8 mouse cellular contexts compared by ENCODE assay signal in the genomic region with DNA sequence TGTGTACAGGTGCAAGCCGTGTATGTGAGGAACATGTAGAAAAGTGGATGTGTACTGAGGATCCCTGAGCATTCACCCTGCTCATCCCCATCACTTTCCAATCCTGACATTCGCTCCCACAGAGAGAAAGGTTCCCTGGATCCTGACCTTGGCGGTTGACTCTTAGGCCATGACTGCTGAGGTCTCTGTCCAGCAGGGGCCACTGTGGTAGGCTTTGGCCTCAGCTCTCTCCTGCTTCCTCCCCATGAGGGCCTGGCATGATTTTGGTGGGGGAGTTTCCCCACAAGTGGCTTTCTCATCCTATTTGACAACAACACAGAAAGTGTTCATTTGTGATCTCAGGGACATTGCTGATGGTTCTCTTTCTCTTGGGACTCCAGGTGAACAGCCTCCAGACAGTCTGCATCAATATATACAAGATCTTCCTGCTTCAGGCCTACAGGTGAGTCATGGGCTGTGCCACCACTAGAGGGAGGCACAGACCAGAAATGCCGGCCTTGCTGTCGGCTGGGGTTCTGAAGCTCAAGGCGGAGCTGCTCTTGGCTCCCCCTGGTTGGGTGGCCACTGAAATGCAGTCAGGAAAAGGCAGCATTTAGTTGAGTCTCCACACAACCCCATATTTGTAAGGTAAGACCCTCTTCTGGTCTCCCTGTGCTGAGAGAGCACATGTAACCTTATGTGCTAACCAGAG. TPM values are rescaled to one million over a fixed set of nuclear protein-coding genes. Genes with fewer than 3 reads are reported as not detected.
A peak's percentile ranks its signal among the peaks of the same experiment; 100 is the strongest.
DNase-seq lines count a peak whose midpoint lies in the region; ATAC-seq and TF ChIP-seq lines count a peak whose summit lies in the region.

No protein-coding gene starts in this region.

- WGBS in forebrain, embryonic 15.5 days = 39% methylated on average over 6 of the region's 6 CpGs
- 30% methylated on average over 6 of the region's 6 CpGs for WGBS in kidney, adult 2 months
- whole genome bisulfite sequencing in liver, embryonic 11.5 days = 35% methylated on average over 6 of the region's 6 CpGs

- no peak overlapping the region for H3K27ac ChIP-seq in forebrain, embryonic 15.5 days (replicated peaks)
- H3K27ac ChIP-seq in kidney, adult 2 months (ENCODE audit: insufficient read depth, low read depth, low read length) = no peak overlapping the region
- no peak overlapping the region for H3K27ac ChIP-seq in liver, embryonic 11.5 days (ENCODE audit: low read depth, low read length)

- H3K9ac ChIP-seq in forebrain, embryonic 15.5 days (replicated peaks) = no peak overlapping the region
- no peak overlapping the region for H3K9ac ChIP-seq in liver, embryonic 11.5 days (ENCODE audit: low read depth, low read length)

- no peak overlapping the region for H3K4me2 ChIP-seq in forebrain, embryonic 15.5 days (replicated peaks)
- H3K4me2 ChIP-seq in liver, embryonic 11.5 days = no peak overlapping the region

- peak; percentile 31 for DNase-seq in left cerebral cortex, adult 11 months (ENCODE audit: low spot score)
- no peak for DNase-seq in left cerebral cortex, adult 8-10 months (ENCODE audit: low spot score in 2 of 2)
- peak; percentile 60 to 72 for DNase-seq in adrenal gland, postnatal 36 days
- DNase-seq in kidney, adult 2 months = peak; percentile 76
- DNase-seq in liver, embryonic 11.5 days (ENCODE audit: low spot score) = peak; percentile 60
- DNase-seq in thymus, postnatal 10 days (ENCODE audit: low spot score in 2 of 2) = peak; percentile 78 to 89

- no peaks in the 10 kb centered on the region for H3K4me1 ChIP-seq in forebrain, embryonic 15.5 days
- H3K4me1 ChIP-seq in kidney, adult 2 months (ENCODE audit: control insufficient read depth, insufficient read depth, low read length) = peaks cover 7% of the 10 kb centered on the region; the same call in 1 of the 2 replicates
- no peaks in the 10 kb centered on the region for H3K4me1 ChIP-seq in liver, embryonic 11.5 days (replicated peaks; ENCODE audit: control insufficient read depth, insufficient read depth, low read length)

- no peak overlapping the region for H3K4me3 ChIP-seq in forebrain, embryonic 15.5 days
- no peak overlapping the region for H3K4me3 ChIP-seq in kidney, adult 2 months (ENCODE audit: insufficient read depth, low read depth, low read length)
- H3K4me3 ChIP-seq in liver, embryonic 11.5 days (ENCODE audit: low read depth, low read length) = no peak overlapping the region

- peaks cover 5% of the 10 kb centered on the region; the same call in 1 of the 2 replicates for H3K36me3 ChIP-seq in forebrain, embryonic 15.5 days
- H3K36me3 ChIP-seq in kidney, adult 2 months (ENCODE audit: control insufficient read depth, insufficient read depth, low read length) = no peaks in the 10 kb centered on the region
- no peaks in the 10 kb centered on the region for H3K36me3 ChIP-seq in liver, embryonic 11.5 days (ENCODE audit: control insufficient read depth, insufficient read depth, low read length)

- H3K9me3 ChIP-seq in forebrain, embryonic 15.5 days = no peaks in the 10 kb centered on the region
- no peaks in the 10 kb centered on the region for H3K9me3 ChIP-seq in liver, embryonic 11.5 days (ENCODE audit: control insufficient read depth, low read length)

- TF ChIP-seq POLR2A in kidney, adult 2 months (IDR thresholded peaks at IDR 0.05; ENCODE audit: low read depth, low read length) = no peak

- no peaks in the 10 kb centered on the region for H3K27me3 ChIP-seq in forebrain, embryonic 15.5 days
- no peaks in the 10 kb centered on the region for H3K27me3 ChIP-seq in kidney, adult 2 months (replicated peaks; ENCODE audit: control insufficient read depth, insufficient read depth, low read length)
- H3K27me3 ChIP-seq in liver, embryonic 11.5 days (replicated peaks; ENCODE audit: control insufficient read depth, insufficient read depth, low read length) = no peaks in the 10 kb centered on the region

- peak; percentile 85 for TF ChIP-seq CTCF in kidney, adult 2 months (conservative IDR thresholded peaks at IDR 0.05; ENCODE audit: insufficient read depth, insufficient read length, low read depth, low read length)

- ATAC-seq in forebrain, embryonic 15.5 days (replicated peaks) = peak; percentile 51; the same call in 1 of the 2 replicates
- ATAC-seq in liver, embryonic 11.5 days (replicated peaks; ENCODE audit: low FRiP score) = no peak; the same call in 1 of the 2 replicates
- ATAC-seq in neutrophil, adult 5-6 weeks (ENCODE audit: extremely low read depth, insufficient number of reproducible peaks, low FRiP score, poor library complexity, severe bottlenecking) = peak; percentile 64; the same call in 1 of the 2 replicates

RNA-seq across cellular contexts. Expression of a gene that starts 19.8 kb away (rescaled TPM):
- total RNA-seq in left cerebral cortex, adult 8-10 months (2022) = 1 to 10 TPM; 1.8 to 4.6 (median 2.6) TPM
- total RNA-seq in adrenal gland, postnatal 36 days (2021) = 1 to 10 TPM; 4.6 to 7.1 TPM
- polyA plus RNA-seq in forebrain, embryonic 15.5 days (2015; fragmentation: Nextera tagmentation; extraction: Ambion mirVana) = 6.4 and 7.3 TPM in 2 replicates
- polyA plus RNA-seq in kidney, adult 2 months (2012; rRNA removed) = 6.4 and 7.4 TPM in 2 replicates
- 2.2 and 2.9 TPM in 2 replicates for polyA plus RNA-seq in liver, embryonic 11.5 days (2014; fragmentation: Nextera tagmentation; extraction: Ambion mirVana)
- 0.86 and 2.3 TPM in 2 replicates for total RNA-seq in neutrophil, adult 5-6 weeks (2017)

RNA-seq across cellular contexts. Expression of a gene that starts 31.3 kb away (rescaled TPM):
- total RNA-seq in left cerebral cortex, adult 8-10 months (2022) = not detected
- total RNA-seq in adrenal gland, postnatal 36 days (2021) = not detected
- not detected in 2 replicates for polyA plus RNA-seq in forebrain, embryonic 15.5 days (2015; fragmentation: Nextera tagmentation; extraction: Ambion mirVana)
- polyA plus RNA-seq in kidney, adult 2 months (2012; rRNA removed) = 438 and 863 TPM in 2 replicates
- polyA plus RNA-seq in liver, embryonic 11.5 days (2014; fragmentation: Nextera tagmentation; extraction: Ambion mirVana) = not detected in 2 replicates
- not detected in 2 replicates for total RNA-seq in neutrophil, adult 5-6 weeks (2017)

RNA-seq across cellular contexts. Expression of a gene that starts 42.7 kb away (rescaled TPM):
- 100 to 1,000 TPM; 112 to 134 (median 122) TPM for total RNA-seq in left cerebral cortex, adult 8-10 months (2022)
- 100 to 1,000 TPM; 156 to 171 TPM for total RNA-seq in adrenal gland, postnatal 36 days (2021)
- polyA plus RNA-seq in forebrain, embryonic 15.5 days (2015; fragmentation: Nextera tagmentation; extraction: Ambion mirVana) = 125 and 130 TPM in 2 replicates
- 174 and 185 TPM in 2 replicates for polyA plus RNA-seq in kidney, adult 2 months (2012; rRNA removed)
- 157 and 167 TPM in 2 replicates for polyA plus RNA-seq in liver, embryonic 11.5 days (2014; fragmentation: Nextera tagmentation; extraction: Ambion mirVana)
- 80.4 and 85.6 TPM in 2 replicates for total RNA-seq in neutrophil, adult 5-6 weeks (2017)

RNA-seq across cellular contexts. Expression of a gene that starts 58.1 kb away (rescaled TPM):
- under 1 TPM in 2 of 4 experiments, not detected in 2; 0.17 to 0.18 TPM for total RNA-seq in left cerebral cortex, adult 8-10 months (2022)
- total RNA-seq in adrenal gland, postnatal 36 days (2021) = under 1 TPM; 0.20 to 0.26 TPM
- polyA plus RNA-seq in forebrain, embryonic 15.5 days (2015; fragmentation: Nextera tagmentation; extraction: Ambion mirVana) = 0.06 TPM in 1 of 2 replicates, not detected in the other
- 884 and 1,011 TPM in 2 replicates for polyA plus RNA-seq in kidney, adult 2 months (2012; rRNA removed)
- 0.47 and 0.84 TPM in 2 replicates for polyA plus RNA-seq in liver, embryonic 11.5 days (2014; fragmentation: Nextera tagmentation; extraction: Ambion mirVana)
- total RNA-seq in neutrophil, adult 5-6 weeks (2017) = 3.1 and 3.3 TPM in 2 replicates

Comparison
In these comparisons a context has a peak if more than half of its experiments do, and no peak if none do; other contexts are left out.
1. DNase-seq: peak in left cerebral cortex, adult 11 months (single experiment), adrenal gland, postnatal 36 days (2 of 2), kidney, adult 2 months (single experiment), liver, embryonic 11.5 days (single experiment) and thymus, postnatal 10 days (2 of 2); none in left cerebral cortex, adult 8-10 months (0 of 2).